Mouse (Mus musculus): ENCODE measurements at regions not wholly inside any gene's neighbourhood (a gene's known extent, or its start where the extent isn't known, plus 50 kb on each side); places are given as distances from the start of the nearest gene placed in this dataset.
A peak's percentile ranks its signal among the peaks of the same experiment; 100 is the strongest.

DNA sequence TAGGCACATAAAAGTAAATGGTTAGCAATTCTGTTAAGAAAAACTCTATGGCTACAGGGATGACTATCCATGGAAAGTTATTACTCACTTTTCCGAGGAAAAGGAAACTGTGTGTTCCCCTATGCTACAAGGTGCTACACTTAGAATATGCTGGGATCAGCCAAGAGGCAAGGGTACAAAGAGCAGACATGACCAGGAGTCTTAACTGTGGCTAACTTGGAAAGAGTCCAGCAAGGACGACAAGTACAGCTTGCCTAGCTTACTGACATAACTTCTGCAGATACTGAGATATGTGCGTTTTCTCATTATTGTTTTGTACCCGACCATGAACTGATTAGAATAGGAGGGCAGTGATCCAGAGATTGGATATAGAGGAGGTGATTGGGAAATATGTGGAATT, 296.4 kb downstream of the Gm16223 start:
- no peak for DNase-seq (ENCODE audit: low spot score in 2 of 2)

- peak in 1 of 2 experiments; percentile 6 for DNase-seq (ENCODE audit: low spot score in 2 of 2)
Measured at GRCm38 (mm10) chr5:42387959-42388358, 320.2 kb downstream of the Gm16223 start.

GRCm38 (mm10) chr5:42396695-42397094, 328.9 kb downstream of the Gm16223 start:
- no peak for DNase-seq (ENCODE audit: low spot score in 2 of 2)

- DNase-seq (ENCODE audit: low spot score in 2 of 2), result no peak
Measured at GRCm38 (mm10) chr5:42409981-42410380, 342.2 kb downstream of the Gm16223 start.

DNA sequence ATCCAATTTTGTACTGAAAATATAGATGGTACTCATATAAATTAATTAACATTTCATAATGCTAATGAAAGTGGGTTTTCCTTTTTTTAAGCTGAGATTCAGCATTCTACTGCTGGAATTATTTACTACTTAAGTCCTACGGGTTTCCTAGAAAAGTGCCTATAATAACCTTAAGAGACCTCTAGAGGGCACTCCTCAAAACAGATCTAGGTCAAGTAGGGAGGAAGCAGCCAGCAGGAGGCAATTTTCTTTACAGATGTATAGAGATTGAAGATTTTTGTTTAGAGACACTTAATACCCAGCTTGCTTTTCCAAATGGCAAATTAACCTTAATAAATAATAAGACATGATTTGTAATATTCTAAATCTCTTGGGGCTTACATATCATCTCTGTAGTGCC, 344.5 kb downstream of the Gm16223 start:
- DNase-seq (ENCODE audit: low spot score in 2 of 2), result no peak

- DNase-seq (ENCODE audit: low spot score in 2 of 2), result no peak
Measured at GRCm38 (mm10) chr5:42425902-42426301, 358.1 kb downstream of the Gm16223 start.

GRCm38 (mm10) chr5:42433147-42433546, 365.4 kb downstream of the Gm16223 start:
- peak in 1 of 2 experiments; percentile 4 for DNase-seq (ENCODE audit: low spot score in 2 of 2)

DNA sequence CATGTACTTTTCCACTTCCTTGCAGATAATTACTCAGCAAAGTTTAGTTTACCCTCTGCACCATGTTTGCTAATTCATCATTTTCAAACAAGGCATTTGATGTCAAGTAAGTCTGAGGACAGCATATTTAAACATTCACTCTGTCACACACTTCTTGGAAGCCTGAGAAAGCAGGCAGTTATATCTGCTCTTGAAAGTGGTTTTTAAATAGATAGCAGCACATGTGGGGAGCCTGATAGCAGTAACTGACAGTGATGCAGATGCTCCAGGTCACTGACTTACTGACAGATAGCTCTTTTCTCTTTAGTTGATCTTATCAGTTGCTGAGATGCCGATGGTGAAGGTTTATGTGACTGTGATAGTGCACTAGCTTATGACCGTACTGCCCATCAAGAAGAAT, 380.9 kb downstream of the Gm16223 start:
- no peak for DNase-seq (ENCODE audit: low spot score in 2 of 2)

DNA sequence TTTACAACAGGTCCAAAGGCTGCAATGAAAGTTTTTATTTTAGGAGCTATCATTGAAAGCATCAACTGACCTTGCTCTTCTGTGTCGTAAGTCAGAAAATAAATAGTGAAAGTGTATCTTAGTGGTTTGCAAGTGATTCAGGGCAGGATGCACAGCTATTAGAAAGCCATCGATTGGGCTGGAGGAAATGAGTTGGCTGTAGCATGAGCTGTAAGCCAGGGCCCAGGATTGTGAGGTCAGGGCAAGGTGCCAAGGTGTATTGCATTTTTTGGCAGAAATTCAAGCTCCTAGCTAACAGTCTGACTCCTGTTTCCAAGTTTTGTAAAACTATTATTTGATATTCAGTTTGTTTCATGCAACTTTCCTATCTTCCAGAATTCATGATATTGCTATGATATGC, 381.8 kb downstream of the Gm16223 start:
- DNase-seq (ENCODE audit: low spot score in 2 of 2), result no peak

GRCm38 (mm10) chr5:42453707-42454106, 385.9 kb downstream of the Gm16223 start:
- no peak for DNase-seq (ENCODE audit: low spot score in 2 of 2)

DNA sequence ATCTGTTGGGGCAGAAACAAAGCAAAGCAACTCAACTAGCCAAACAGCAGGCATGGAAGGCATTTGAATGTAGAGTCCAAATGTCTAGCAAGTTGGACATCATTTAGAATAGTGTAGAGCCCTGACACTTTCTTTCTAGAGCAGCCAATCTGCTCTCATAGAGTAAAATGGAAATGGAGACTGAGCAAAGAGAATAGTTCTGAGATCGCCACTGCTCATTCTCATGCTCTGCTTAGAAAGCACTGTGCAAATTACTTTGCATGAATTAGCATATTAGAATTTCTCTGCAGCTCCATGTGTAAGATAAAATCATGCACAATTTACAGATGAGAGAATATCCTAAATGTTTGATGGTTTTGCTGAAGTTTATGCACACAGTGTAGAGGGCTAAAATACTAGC, 393.4 kb downstream of the Gm16223 start:
- DNase-seq (ENCODE audit: low spot score in 2 of 2), result no peak

- DNase-seq (ENCODE audit: low spot score in 2 of 2), result peak in 1 of 2 experiments; percentile 7
Measured at GRCm38 (mm10) chr5:42464814-42465213, 397.1 kb downstream of the Gm16223 start.

- DNase-seq (ENCODE audit: low spot score in 2 of 2), result no peak
Measured at GRCm38 (mm10) chr5:42473493-42473892, 405.7 kb downstream of the Gm16223 start.

- DNase-seq (ENCODE audit: low spot score in 2 of 2), result no peak
Measured at GRCm38 (mm10) chr5:42502124-42502801, 434.5 kb downstream of the Gm16223 start.

DNA sequence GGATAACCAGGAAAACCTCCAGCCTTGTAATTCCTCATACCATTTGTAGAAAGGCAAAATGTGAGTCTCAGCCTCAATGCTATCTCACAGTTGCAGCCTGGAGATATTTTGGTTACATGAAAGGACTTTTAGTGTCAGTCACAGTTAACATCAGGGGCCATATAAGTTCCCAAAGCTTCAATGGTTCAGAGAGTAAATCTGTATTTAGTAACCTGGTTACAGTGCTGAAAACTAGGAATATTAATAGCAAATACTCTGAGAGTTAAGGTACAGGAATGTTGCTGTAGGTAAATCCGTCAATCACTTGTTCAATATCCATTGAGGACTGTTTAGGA, 435.0 kb downstream of the Gm16223 start:
- no peak for DNase-seq (ENCODE audit: low spot score in 2 of 2)

GRCm38 (mm10) chr5:42509200-42509599, 441.4 kb downstream of the Gm16223 start:
- no peak for DNase-seq (ENCODE audit: low spot score in 2 of 2)

DNA sequence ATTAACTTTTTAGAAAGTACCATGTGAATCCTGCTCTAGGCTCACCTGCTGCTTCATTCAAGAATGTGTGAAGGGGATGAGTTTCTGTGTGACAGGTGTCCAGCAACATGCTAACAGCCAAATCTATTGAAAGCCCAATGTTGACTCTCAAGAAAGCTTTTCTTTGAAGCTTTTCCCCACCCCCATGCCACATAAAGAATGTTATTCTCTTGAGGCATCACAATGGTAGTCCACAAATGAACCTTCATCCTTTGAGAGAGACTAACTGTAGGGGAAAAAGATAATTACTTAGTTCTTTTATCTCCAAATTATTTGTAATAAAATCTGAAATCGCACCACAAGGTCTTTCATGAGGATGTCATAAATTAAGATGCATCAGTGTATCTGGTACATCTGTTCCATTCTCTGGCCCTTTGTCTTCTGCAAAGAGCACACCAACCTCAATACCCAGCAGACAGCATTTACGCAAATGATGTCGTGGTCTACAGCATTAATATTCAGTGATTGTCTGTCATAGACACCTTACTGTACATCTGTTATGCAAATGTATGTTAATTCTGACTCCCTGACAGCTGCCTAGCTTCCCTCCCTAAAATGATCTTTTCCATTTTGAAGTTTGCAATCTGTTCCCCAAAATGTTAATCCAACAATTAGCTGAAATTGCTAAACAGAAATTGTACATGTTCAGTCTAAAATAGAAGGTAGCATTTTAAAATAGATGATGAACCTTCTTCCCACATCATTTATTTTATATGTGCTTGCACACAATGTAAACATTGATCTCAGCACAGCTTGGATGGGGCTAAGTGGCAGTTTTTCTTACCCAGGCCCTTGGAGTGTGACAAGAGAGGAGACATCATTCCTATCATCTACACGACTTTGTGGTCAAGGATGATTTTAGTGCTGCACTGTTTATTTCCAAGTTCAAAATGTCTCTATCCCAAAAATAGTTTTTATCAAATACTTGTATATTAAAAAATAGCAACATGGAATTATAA, 455.7 kb downstream of the Gm16223 start:
- DNase-seq (ENCODE audit: low spot score in 2 of 2), result no peak

DNA sequence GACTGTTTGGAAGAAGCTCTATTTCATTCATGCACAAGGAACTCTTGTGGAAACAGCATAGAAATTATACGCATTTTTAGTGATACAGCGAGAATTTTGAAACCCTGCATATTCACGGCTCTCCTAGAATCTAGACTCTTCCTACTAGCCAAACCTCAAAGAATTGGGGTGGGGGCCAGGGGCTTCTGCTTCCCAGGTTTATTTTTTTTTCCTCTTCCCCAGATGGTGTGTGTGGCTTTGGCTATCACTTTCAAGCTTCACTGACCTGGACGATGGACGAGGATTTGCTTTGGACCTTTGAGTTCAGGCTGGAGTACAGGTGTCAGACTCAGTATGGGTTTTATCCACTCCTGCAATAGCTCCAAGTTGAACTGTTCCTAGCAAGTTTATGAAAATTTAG, 457.7 kb downstream of the Gm16223 start:
- DNase-seq (ENCODE audit: low spot score in 2 of 2), result no peak

GRCm38 (mm10) chr5:42560537-42560936, 492.8 kb downstream of the Gm16223 start:
- no peak for DNase-seq (ENCODE audit: low spot score in 2 of 2)

DNA sequence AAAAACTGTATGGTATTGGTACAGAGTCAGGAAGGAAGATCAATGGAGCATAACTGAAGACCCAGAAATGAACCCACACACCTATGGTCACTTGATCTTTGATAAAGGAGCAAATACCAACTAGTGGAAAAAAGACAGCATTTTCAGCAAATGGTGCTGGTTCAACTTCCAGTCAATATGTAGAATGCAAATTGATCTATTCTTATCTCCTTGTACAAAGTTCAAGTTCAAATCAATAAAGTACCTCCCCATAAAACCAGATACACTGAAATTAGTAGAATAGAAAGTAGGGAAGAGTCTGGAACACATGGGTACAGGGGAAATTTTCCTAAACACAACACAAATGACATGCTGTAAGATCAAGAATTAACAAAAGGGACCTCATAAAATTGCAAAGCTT, 495.6 kb downstream of the Gm16223 start:
- no peak for DNase-seq (ENCODE audit: low spot score in 2 of 2)

DNA sequence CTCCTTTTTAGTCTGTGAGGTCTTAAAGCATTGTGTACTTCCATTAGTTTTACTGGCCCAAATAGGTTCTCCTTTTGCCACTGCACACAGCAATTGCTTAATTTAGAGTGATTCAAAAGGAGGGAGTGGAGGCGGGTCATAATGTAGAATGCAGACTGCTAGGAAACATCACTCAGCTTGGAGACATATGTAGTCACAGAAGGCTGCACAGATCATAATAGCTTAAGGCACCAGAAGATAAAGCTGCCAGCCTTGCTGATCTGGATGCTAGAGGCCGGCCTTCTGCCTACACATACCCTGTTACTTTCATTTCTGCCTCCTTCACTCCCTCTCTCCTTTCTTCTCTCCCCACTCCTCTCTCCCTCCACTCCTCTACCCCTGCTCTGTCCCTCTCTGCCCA, 508.2 kb downstream of the Gm16223 start:
- DNase-seq (ENCODE audit: low spot score in 2 of 2), result no peak

DNA sequence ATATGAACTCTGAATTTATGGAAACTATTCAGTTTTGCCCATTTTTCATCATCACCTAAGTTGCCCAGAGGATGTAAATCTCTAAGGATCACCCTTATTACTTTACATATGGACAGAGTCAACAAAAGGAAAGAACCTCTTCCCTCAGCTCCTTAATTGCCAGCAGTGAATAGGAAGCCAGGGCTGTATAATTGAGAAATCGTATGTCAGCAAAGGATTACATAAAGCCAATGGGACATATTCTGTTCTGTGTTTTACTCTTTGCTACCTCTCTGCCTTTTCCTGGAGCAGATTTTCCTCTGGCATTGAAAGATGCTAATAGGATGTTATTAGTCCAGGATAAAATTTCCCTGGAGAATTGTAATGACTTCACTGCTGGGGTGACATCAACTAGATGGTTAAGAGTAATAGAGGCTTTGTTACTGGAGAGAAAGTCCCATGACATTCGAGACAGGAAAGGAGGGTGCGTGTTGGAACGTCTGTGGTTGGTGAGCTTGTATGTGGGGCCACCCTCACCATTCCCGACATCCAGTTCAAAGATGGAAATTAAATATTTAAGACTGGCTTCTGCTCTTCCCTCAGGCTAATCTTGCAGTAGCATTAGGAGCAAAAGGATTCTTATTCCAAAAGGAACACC, 510.6 kb downstream of the Gm16223 start:
- no peak for DNase-seq (ENCODE audit: low spot score in 2 of 2)

GRCm38 (mm10) chr5:42620698-42621097, 552.9 kb downstream of the Gm16223 start:
- DNase-seq (ENCODE audit: low spot score in 2 of 2), result no peak

Measured in left cerebral cortex, adult 9 months (tissue).